Mouse (Mus musculus): ENCODE results near the gene Gas2. TPM values are rescaled to one million over a fixed set of nuclear protein-coding genes. Genes with fewer than 3 reads are reported as not detected.

Gene Gas2
- polyA plus RNA-seq, 1 experiment from 2014 or later = 9.1 TPM

DNA sequence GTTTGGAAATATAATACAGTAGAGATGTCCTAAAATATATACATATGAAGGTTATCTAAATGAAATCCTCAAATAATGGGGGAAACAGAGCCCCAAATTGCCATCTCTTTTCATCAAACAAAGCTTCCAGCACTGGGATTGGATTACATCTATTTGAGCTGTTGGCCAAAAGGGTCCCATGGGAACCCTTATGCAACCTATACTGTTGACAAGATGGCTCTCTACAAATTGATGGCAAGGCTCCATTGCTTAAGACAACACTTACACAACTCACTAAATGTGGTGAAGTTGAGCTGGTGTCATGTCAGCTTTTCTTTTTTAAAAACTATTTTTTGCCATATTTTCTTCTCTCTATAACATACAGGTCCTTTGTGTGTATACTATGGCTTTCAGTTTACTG lies 14.5 kb downstream of the Gas2 start:
- Histone ChIP-seq H3K36me3 (ENCODE audit: control insufficient read depth, insufficient read depth) (no peaks in the 10 kb centered on the region), H3K9me3 (replicated peaks; ENCODE audit: control insufficient read depth, low read length) (no peaks in the 10 kb centered on the region), H3K27ac (ENCODE audit: low read length) (no peak overlapping the region), H3K27me3 (ENCODE audit: control insufficient read depth, insufficient read depth, low read length) (no peaks in the 10 kb centered on the region), H3K4me3 (ENCODE audit: low read length) (no peak overlapping the region), H3K9ac (ENCODE audit: low read length) (no peak overlapping the region), H3K4me2 (ENCODE audit: low read depth, low read length) (no peak overlapping the region), H3K4me1 (ENCODE audit: control insufficient read depth, insufficient read depth, low read length) (peaks cover 7% of the 10 kb centered on the region)
- no peak for ATAC-seq (replicated peaks; ENCODE audit: extremely low read depth, insufficient read depth, low FRiP score)

DNA sequence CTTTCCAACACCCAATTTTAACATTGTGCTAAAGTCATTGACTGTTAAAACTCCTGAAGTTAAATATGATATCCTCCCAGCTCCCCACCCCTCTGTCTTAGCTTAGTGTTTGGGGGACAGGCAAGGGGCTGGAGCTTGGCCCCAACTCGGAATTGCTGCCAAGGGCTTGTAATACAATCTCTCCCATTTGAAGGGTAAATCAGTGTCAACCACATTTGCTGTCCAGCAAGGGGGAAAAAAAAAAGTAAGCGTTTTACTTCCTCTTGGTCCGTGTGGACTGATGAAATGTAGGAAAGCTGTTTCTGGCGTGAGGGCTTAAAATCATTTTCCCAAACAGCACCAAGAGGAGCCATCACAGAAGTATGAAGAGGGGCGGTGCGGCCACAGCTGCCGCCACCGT lies 16.9 kb downstream of the Gas2 start:
- no peaks in the 10 kb centered on the region for H3K9me3 ChIP-seq (replicated peaks; ENCODE audit: control insufficient read depth, low read length)
- no peaks in the 10 kb centered on the region for H3K27me3 ChIP-seq (ENCODE audit: control insufficient read depth, insufficient read depth, low read length)
- peak overlapping the region; percentile 62 for H3K27ac ChIP-seq (ENCODE audit: low read length)
- H3K4me3 ChIP-seq (ENCODE audit: low read length) = peak overlapping the region; percentile 60
- peak; percentile 32; the same call in 1 of the 2 replicates for ATAC-seq (replicated peaks; ENCODE audit: extremely low read depth, insufficient read depth, low FRiP score)
- H3K9ac ChIP-seq (ENCODE audit: low read length) = peak overlapping the region; percentile 69
- peaks cover 7% of the 10 kb centered on the region for H3K4me1 ChIP-seq (ENCODE audit: control insufficient read depth, insufficient read depth, low read length)
- H3K36me3 ChIP-seq (ENCODE audit: control insufficient read depth, insufficient read depth) = no peaks in the 10 kb centered on the region
- peak overlapping the region; percentile 82 for H3K4me2 ChIP-seq (ENCODE audit: low read depth, low read length)
- 1% methylated on average over 8 of the region's 8 CpGs for WGBS

DNA sequence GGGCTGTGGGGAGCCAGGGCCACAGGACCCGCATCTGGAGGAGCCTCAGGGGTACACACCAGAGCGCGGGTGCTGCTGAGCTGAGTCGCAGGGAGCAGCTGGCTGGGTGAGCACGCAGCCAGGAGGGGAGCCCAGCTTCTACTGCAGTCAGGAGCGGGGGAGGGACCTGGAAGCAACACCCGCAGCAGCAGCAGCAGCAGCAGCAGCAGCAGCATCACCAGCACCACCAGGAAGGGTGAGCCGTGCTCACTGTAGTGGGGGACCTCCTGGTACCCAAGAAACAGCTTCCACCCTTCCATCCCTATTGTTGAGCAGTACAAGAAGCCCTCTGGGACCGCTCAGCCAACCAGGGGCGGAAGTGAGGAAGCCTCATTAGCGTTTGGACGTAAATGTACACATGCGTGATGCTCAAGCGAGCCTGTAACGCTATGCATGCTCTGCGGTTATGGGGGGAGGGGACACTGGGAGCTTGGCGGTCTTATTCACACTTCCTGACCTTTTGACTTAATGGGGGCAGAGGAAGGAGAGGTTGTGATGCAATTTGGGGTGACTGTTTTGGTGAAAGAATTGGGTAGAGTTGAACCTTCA lies 17.4 kb downstream of the Gas2 start:
- Histone ChIP-seq H3K27ac (ENCODE audit: low read length) (peak overlapping the region; percentile 62), H3K4me3 (ENCODE audit: low read length) (peak overlapping the region; percentile 60), H3K9me3 (replicated peaks; ENCODE audit: control insufficient read depth, low read length) (no peaks in the 10 kb centered on the region), H3K9ac (ENCODE audit: low read length) (peak overlapping the region; percentile 69), H3K36me3 (ENCODE audit: control insufficient read depth, insufficient read depth) (no peaks in the 10 kb centered on the region), H3K4me2 (ENCODE audit: low read depth, low read length) (peak overlapping the region; percentile 82), H3K27me3 (ENCODE audit: control insufficient read depth, insufficient read depth, low read length) (no peaks in the 10 kb centered on the region), H3K4me1 (ENCODE audit: control insufficient read depth, insufficient read depth, low read length) (peaks cover 7% of the 10 kb centered on the region)
- peak; percentile 80 for ATAC-seq (replicated peaks; ENCODE audit: extremely low read depth, insufficient read depth, low FRiP score)
- WGBS = 1% methylated on average over 17 of the region's 17 CpGs

DNA sequence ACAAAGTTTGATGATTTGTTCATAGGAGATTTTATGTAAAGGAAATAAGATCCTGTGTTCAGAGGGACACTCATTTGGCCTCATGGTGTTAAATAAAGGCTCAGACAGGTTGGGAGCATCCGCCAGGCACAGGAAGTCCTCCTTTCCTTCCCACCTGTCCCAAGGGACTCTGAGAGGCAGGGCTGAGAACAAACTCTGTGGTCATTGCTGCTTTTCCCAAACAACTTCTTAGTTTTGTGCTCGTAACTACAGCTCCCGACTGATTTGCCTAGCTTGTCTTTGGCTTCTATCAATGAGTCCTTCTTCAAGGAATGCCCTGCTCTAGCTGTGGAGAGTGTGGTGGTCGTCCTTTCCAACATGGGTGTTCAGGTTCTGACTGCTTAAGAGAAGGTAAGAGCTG lies 18.3 kb downstream of the Gas2 start:
- H3K4me2 ChIP-seq (ENCODE audit: low read depth, low read length) = peak overlapping the region; percentile 26; the same call in 1 of the 2 replicates
- ATAC-seq (replicated peaks; ENCODE audit: extremely low read depth, insufficient read depth, low FRiP score) = no peak

DNA sequence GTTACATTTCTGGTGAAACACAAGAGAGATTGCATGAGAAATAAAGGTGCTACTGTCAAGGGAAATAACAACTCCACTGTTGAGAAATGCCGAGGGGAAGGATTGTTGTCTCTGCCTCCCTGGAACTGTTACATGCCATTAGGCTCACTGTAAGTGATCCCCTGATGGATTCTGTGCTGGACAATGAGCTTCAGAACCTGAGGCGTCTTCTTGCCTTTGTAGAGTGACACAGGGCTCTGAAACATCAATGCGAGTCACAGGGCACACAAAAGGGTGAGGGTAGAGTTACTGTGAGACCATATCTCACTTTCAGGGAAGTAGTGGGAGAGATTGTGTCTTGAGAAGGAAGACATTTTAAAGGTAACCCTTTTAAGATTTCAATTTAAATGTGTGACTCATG lies 23.5 kb downstream of the Gas2 start:
- H3K4me2 ChIP-seq (ENCODE audit: low read depth, low read length) = no peak overlapping the region
- H3K9me3 ChIP-seq (replicated peaks; ENCODE audit: control insufficient read depth, low read length) = no peaks in the 10 kb centered on the region
- H3K27me3 ChIP-seq (ENCODE audit: control insufficient read depth, insufficient read depth, low read length) = no peaks in the 10 kb centered on the region
- WGBS = 64% methylated on average over 3 of the region's 3 CpGs
- H3K9ac ChIP-seq (ENCODE audit: low read length) = no peak overlapping the region
- no peak for ATAC-seq (replicated peaks; ENCODE audit: extremely low read depth, insufficient read depth, low FRiP score)
- no peak overlapping the region for H3K4me3 ChIP-seq (ENCODE audit: low read length)
- no peak overlapping the region for H3K27ac ChIP-seq (ENCODE audit: low read length)
- peaks cover 2% of the 10 kb centered on the region; the same call in 1 of the 2 replicates for H3K4me1 ChIP-seq (ENCODE audit: control insufficient read depth, insufficient read depth, low read length)
- no peaks in the 10 kb centered on the region for H3K36me3 ChIP-seq (ENCODE audit: control insufficient read depth, insufficient read depth)

More for the DNA sequence above, 18.3 kb downstream of the Gas2 start:
- H3K27me3 ChIP-seq (ENCODE audit: control insufficient read depth, insufficient read depth, low read length) = no peaks in the 10 kb centered on the region
- no peaks in the 10 kb centered on the region for H3K9me3 ChIP-seq (replicated peaks; ENCODE audit: control insufficient read depth, low read length)
- WGBS = 66% methylated on average over 4 of the region's 4 CpGs
- no peaks in the 10 kb centered on the region for H3K36me3 ChIP-seq (ENCODE audit: control insufficient read depth, insufficient read depth)
- peaks cover 7% of the 10 kb centered on the region for H3K4me1 ChIP-seq (ENCODE audit: control insufficient read depth, insufficient read depth, low read length)
- no peak overlapping the region for H3K4me3 ChIP-seq (ENCODE audit: low read length)
- no peak overlapping the region for H3K9ac ChIP-seq (ENCODE audit: low read length)
- H3K27ac ChIP-seq (ENCODE audit: low read length) = no peak overlapping the region

DNA sequence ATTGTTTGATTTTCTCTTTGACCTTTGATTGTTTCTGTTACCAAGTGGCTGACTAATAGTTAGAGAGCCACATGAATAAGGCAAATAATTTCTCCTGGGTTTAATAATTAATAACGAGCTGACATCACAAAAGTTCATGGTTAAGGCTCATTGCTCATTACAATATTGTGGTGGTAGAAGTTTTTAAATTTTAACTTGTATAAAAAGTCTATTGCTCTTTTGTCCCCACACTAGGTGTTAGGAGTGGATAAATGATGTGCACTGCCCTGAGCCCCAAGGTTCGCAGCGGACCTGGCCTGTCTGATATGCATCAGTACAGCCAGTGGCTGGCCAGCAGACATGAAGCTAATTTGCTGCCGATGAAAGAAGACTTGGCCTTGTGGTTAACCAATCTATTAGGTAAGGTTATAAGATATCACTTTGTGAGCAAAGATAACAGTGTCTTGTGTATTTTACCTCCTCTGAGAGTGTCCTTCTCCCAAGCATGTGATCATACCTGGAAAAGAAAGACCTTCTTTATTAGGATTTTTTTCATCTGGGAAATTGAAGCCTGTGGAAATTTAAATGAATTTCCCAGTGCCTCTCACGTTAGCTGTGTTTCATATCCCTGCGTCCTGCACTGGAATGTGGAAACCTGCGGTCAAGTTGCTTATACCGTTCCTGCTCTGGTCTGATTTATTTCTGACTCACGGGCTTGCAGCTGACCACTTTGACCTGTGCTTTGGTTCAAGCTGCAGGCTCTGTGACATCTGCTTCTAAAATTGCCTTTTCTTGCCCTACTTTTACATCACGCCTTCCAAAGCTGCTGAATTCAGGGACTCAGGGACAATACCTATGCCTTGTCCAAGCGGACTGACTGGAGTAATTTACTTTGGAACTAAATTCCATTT lies 26.1 kb downstream of the Gas2 start:
- no peak overlapping the region for H3K4me2 ChIP-seq (ENCODE audit: low read depth, low read length)
- ATAC-seq (replicated peaks; ENCODE audit: extremely low read depth, insufficient read depth, low FRiP score) = no peak
- H3K4me1 ChIP-seq (ENCODE audit: control insufficient read depth, insufficient read depth, low read length) = no peaks in the 10 kb centered on the region
- H3K36me3 ChIP-seq (ENCODE audit: control insufficient read depth, insufficient read depth) = no peaks in the 10 kb centered on the region
- no peaks in the 10 kb centered on the region for H3K27me3 ChIP-seq (ENCODE audit: control insufficient read depth, insufficient read depth, low read length)
- H3K9me3 ChIP-seq (replicated peaks; ENCODE audit: control insufficient read depth, low read length) = no peaks in the 10 kb centered on the region
- H3K9ac ChIP-seq (ENCODE audit: low read length) = no peak overlapping the region
- H3K4me3 ChIP-seq (ENCODE audit: low read length) = no peak overlapping the region
- 77% methylated on average over 11 of the region's 11 CpGs for WGBS
- H3K27ac ChIP-seq (ENCODE audit: low read length) = no peak overlapping the region

DNA sequence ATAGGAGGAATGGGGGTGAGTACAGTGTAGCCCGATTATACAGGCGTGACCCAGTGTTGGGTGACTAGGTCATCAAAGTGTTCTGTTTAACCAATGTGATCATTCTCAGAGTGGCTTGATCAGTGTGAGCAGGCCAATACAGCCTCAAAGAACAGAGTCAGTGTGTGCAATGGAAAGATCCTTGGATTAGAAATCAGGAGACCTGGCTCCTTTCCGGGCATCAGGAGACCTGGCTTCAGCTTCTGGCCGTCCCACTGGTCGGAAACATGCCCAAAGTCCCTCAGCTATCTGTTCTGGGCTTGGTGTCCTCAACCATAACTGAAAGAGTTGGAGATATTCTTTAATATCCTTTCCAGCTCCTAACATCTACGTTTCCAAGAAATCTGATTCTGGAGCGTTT lies 27.8 kb downstream of the Gas2 start:
- no peak for ATAC-seq (replicated peaks; ENCODE audit: extremely low read depth, insufficient read depth, low FRiP score)
- Histone ChIP-seq H3K36me3 (ENCODE audit: control insufficient read depth, insufficient read depth) (no peaks in the 10 kb centered on the region), H3K27me3 (ENCODE audit: control insufficient read depth, insufficient read depth, low read length) (no peaks in the 10 kb centered on the region), H3K9ac (ENCODE audit: low read length) (no peak overlapping the region), H3K27ac (ENCODE audit: low read length) (no peak overlapping the region), H3K9me3 (replicated peaks; ENCODE audit: control insufficient read depth, low read length) (no peaks in the 10 kb centered on the region), H3K4me1 (ENCODE audit: control insufficient read depth, insufficient read depth, low read length) (no peaks in the 10 kb centered on the region), H3K4me3 (ENCODE audit: low read length) (no peak overlapping the region), H3K4me2 (ENCODE audit: low read depth, low read length) (no peak overlapping the region)
- WGBS = 85% methylated on average over 7 of the region's 7 CpGs

DNA sequence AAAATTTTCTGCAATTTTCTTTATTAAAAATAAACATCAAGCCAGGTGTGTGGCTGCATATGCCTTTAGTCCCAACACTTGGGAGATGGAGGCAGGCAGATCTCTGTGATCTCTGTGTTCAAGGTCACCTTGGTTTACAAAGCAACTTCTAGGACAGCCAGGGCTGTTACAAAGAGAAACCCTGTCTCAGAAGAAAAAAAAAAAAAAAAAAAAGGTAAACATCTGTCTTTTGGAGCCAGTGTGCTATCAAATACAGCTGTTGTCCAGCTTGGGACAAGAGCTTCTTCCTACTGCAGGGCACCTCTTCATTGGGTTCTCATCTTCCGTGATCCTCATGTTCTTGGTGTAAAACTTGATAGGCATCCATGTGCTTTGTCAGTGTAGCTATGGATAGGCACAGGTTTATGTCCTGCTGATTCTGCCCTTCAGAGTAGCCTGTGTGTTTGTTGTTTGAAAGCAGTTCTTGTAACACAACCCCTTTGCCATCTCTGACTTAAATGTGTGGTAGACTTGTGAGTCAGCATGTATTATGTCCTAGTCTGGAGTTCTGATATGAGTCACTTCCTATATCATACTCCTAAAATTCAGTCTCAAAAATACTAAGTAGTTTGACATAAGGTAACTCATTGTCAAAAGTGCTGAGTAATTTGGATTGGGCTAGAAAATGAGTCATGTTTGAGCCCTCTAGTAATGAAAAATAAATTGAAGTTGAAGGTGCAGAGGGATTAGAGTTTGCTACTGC lies 30.6 kb downstream of the Gas2 start:
- no peak for ATAC-seq (replicated peaks; ENCODE audit: extremely low read depth, insufficient read depth, low FRiP score)
- no peak overlapping the region for H3K27ac ChIP-seq (ENCODE audit: low read length)
- no peaks in the 10 kb centered on the region for H3K9me3 ChIP-seq (replicated peaks; ENCODE audit: control insufficient read depth, low read length)
- no peaks in the 10 kb centered on the region for H3K36me3 ChIP-seq (ENCODE audit: control insufficient read depth, insufficient read depth)
- WGBS = 93% methylated on average over 1 of the region's 1 CpGs
- H3K4me1 ChIP-seq (ENCODE audit: control insufficient read depth, insufficient read depth, low read length) = no peaks in the 10 kb centered on the region
- no peak overlapping the region for H3K4me2 ChIP-seq (ENCODE audit: low read depth, low read length)
- no peak overlapping the region for H3K4me3 ChIP-seq (ENCODE audit: low read length)
- no peaks in the 10 kb centered on the region for H3K27me3 ChIP-seq (ENCODE audit: control insufficient read depth, insufficient read depth, low read length)
- no peak overlapping the region for H3K9ac ChIP-seq (ENCODE audit: low read length)

DNA sequence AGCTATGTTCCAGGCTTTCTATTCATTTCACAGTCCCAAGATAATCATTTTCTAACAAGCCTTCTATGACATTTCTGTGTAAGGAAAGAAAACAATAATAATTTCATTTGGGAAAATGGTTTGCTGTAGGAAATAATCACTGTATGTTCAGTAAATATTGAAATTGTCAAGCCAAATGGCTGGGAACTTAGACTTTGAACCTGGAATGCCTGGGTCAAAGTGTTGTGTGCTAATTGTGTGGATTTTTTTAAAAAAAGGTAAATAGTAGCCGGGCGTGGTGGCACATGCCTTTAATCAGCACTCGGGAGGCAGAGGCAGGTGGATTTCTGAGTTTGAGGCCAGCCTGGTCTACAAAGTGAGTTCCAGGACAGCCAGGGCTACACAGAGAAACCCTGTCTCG lies 31.2 kb downstream of the Gas2 start:
- Histone ChIP-seq H3K4me3 (ENCODE audit: low read length) (no peak overlapping the region), H3K9me3 (replicated peaks; ENCODE audit: control insufficient read depth, low read length) (no peaks in the 10 kb centered on the region), H3K4me2 (ENCODE audit: low read depth, low read length) (no peak overlapping the region), H3K4me1 (ENCODE audit: control insufficient read depth, insufficient read depth, low read length) (no peaks in the 10 kb centered on the region), H3K9ac (ENCODE audit: low read length) (no peak overlapping the region), H3K27me3 (ENCODE audit: control insufficient read depth, insufficient read depth, low read length) (no peaks in the 10 kb centered on the region), H3K27ac (ENCODE audit: low read length) (no peak overlapping the region), H3K36me3 (ENCODE audit: control insufficient read depth, insufficient read depth) (no peaks in the 10 kb centered on the region)
- WGBS = 89% methylated on average over 4 of the region's 4 CpGs
- ATAC-seq (replicated peaks; ENCODE audit: extremely low read depth, insufficient read depth, low FRiP score) = no peak

All from heart, embryonic 16.5 days (tissue).